Mouse (Mus musculus) limb, embryonic 15.5 days (tissue): Measurements from ENCODE around the gene Sh3gl1. TPM values are rescaled to one million over a fixed set of nuclear protein-coding genes. Genes with fewer than 3 reads are reported as not detected.

Experiments
- ATAC-seq: fragments of 200-750 bp; cut with Nextera tagmentation; 2 replicates; pipeline ENCODE4 v1.8.0; 2017; ENCODE audit warnings: low read depth, moderate TSS enrichment; ENCODE audit not compliant: insufficient number of reproducible peaks, low FRiP score, low TSS enrichment
- H3K27ac ChIP-seq: fragments of 300-500 bp; sonication (generic); 2 replicates; pipeline ENCODE4 v1.5.1; 2015; ENCODE audit warnings: moderate library complexity, mild to moderate bottlenecking, inconsistent platforms
- H3K27me3 ChIP-seq: fragments of 300-500 bp; sonication (generic); 2 replicates; pipeline ENCODE4 v1.6.1; 2015; ENCODE audit warnings: inconsistent platforms
- H3K36me3 ChIP-seq: fragments of 300-500 bp; sonication (generic); 2 replicates; pipeline ENCODE4 v1.6.1; 2015; ENCODE audit warnings: inconsistent platforms
- H3K4me1 ChIP-seq: fragments of 300-500 bp; sonication (generic); 2 replicates; pipeline ENCODE4 v1.6.1; 2015; ENCODE audit warnings: inconsistent platforms
- H3K4me2 ChIP-seq: fragments of 300-500 bp; sonication (generic); 2 replicates; pipeline ENCODE4 v1.6.1; 2015; ENCODE audit warnings: mild to moderate bottlenecking, inconsistent platforms
- H3K4me3 ChIP-seq: fragments of 300-500 bp; sonication (generic); 2 replicates; pipeline ENCODE4 v1.5.1; 2015; ENCODE audit warnings: mild to moderate bottlenecking, inconsistent platforms
- H3K9ac ChIP-seq: fragments of 300-500 bp; sonication (generic); 2 replicates; pipeline ENCODE4 v1.6.1; 2015; ENCODE audit warnings: inconsistent platforms
- H3K9me3 ChIP-seq: fragments of 300-500 bp; sonication (generic); 2 replicates; pipeline ENCODE4 v1.6.1; 2016; ENCODE audit warnings: inconsistent platforms
- WGBS: fragments of 180-500 bp; shearing (Covaris S2); methylation state at CpG from one replicate; pipeline ENCODE4 v1.1.7; 2015; 5-methylcytosine and 5-hydroxymethylcytosine counted together
- polyA plus RNA-seq: library from polyadenylated mRNA; unstranded; fragments of >200 nt; fragmentation: Nextera tagmentation; extraction: Ambion mirVana; gene quantifications from 2 replicates; pipeline ENCODE4 v1.2.1, GENCODE M21; 2015

The Sh3gl1 gene
- polyA plus RNA-seq, 1 experiment from 2014 or later = 210 TPM

- ATAC-seq = no peak
- Histone ChIP-seq H3K9ac (no peak overlapping the region), H3K27me3 (no peaks in the 10 kb centered on the region)
Observed at GRCm38 (mm10) chr17:56016793-56017785, 19.3 kb downstream of the Sh3gl1 start.

GRCm38 (mm10) chr17:56016382-56016781, 20.1 kb downstream of the Sh3gl1 start:
- no peaks in the 10 kb centered on the region for H3K9me3 ChIP-seq
- H3K4me2 ChIP-seq = no peak overlapping the region
- no peak overlapping the region for H3K4me3 ChIP-seq
- ATAC-seq = no peak
- H3K36me3 ChIP-seq = peaks cover 76% of the 10 kb centered on the region
- WGBS = 86% methylated on average over 8 of the region's 8 CpGs
- no peaks in the 10 kb centered on the region for H3K27me3 ChIP-seq
- no peak overlapping the region for H3K27ac ChIP-seq
- H3K9ac ChIP-seq = no peak overlapping the region
- no peaks in the 10 kb centered on the region for H3K4me1 ChIP-seq

More at GRCm38 (mm10) chr17:56016793-56017785, 19.3 kb downstream of the Sh3gl1 start:
- H3K4me1 ChIP-seq = peaks cover 2% of the 10 kb centered on the region; the same call in 1 of the 2 replicates
- H3K36me3 ChIP-seq = peaks cover 69% of the 10 kb centered on the region
- no peaks in the 10 kb centered on the region for H3K9me3 ChIP-seq
- H3K4me3 ChIP-seq = no peak overlapping the region
- WGBS = 74% methylated on average over 15 of the region's 15 CpGs
- H3K4me2 ChIP-seq = no peak overlapping the region
- H3K27ac ChIP-seq = peak overlapping the region; percentile 7; the same call in 1 of the 2 replicates

DNA sequence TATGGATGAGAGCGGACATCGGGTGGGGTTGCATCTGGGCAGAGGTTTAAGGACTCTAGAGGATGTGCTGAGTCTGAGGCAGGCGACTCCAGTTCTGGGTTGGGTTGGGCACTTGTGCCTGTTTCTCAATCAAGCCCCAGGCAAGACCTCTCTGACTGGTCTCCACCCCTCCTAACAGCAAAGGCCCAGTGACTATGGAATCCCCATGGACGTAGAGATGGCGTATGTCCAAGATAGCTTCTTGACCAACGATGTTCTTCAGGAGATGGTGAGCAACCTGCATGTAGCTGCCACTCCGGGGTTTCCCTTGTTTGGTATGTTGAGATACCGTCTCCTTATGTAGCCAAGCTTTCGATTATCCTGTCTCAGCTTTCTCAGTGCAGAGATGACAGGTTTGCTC, 21.1 kb downstream of the Sh3gl1 start:
- ATAC-seq = no peak
- Histone ChIP-seq H3K4me1 (peaks cover 7% of the 10 kb centered on the region), H3K27ac (no peak overlapping the region), H3K27me3 (no peaks in the 10 kb centered on the region), H3K9me3 (no peaks in the 10 kb centered on the region), H3K9ac (no peak overlapping the region), H3K4me2 (no peak overlapping the region), H3K36me3 (peaks cover 77% of the 10 kb centered on the region), H3K4me3 (no peak overlapping the region)
- WGBS = 91% methylated on average over 9 of the region's 9 CpGs

GRCm38 (mm10) chr17:56011441-56011840, 25.0 kb downstream of the Sh3gl1 start:
- Histone ChIP-seq H3K4me3 (no peak overlapping the region), H3K9ac (no peak overlapping the region), H3K27me3 (no peaks in the 10 kb centered on the region), H3K27ac (no peak overlapping the region), H3K4me2 (no peak overlapping the region), H3K9me3 (no peaks in the 10 kb centered on the region), H3K36me3 (peaks cover 42% of the 10 kb centered on the region), H3K4me1 (peaks cover 22% of the 10 kb centered on the region)
- WGBS = 88% methylated on average over 7 of the region's 7 CpGs
- no peak for ATAC-seq

DNA sequence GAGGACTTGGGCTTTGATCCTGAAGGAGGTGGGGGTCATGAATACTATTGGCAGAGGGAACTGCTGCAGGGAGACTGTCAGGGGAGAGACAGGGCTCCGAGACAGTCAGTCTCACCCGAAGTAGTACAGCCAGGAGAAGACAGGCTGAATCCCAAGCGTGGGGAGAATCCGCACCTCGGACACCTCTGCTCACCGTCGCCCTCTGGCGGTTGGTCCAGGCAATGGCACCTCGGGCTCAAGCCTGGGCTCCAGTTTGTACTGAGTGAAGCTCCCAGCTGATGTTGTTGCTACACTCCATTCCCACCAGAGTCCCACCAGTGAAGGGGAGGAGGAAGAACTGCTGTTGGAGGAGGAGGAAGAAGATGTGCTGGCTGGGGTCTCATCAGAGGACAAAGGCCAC, 25.8 kb downstream of the Sh3gl1 start:
- Histone ChIP-seq H3K9ac (0 out of 2 replicates have a peak overlapping the region, but pooled peaks have one; percentile 82), H3K27ac (no peak overlapping the region), H3K4me3 (peak overlapping the region; percentile 91), H3K4me2 (peak overlapping the region; percentile 98), H3K36me3 (peaks cover 34% of the 10 kb centered on the region), H3K4me1 (peaks cover 22% of the 10 kb centered on the region), H3K27me3 (no peaks in the 10 kb centered on the region), H3K9me3 (no peaks in the 10 kb centered on the region)
- 8% methylated on average over 9 of the region's 9 CpGs for WGBS
- no peak for ATAC-seq

GRCm38 (mm10) chr17:56010255-56010654, 26.2 kb downstream of the Sh3gl1 start:
- Histone ChIP-seq H3K9ac (peak overlapping the region; percentile 82; the same call in 1 of the 2 replicates), H3K36me3 (peaks cover 30% of the 10 kb centered on the region), H3K27me3 (no peaks in the 10 kb centered on the region), H3K4me2 (peak overlapping the region; percentile 98), H3K4me1 (peaks cover 25% of the 10 kb centered on the region), H3K27ac (peak overlapping the region; percentile 92; the same call in 1 of the 2 replicates), H3K9me3 (no peaks in the 10 kb centered on the region), H3K4me3 (peak overlapping the region; percentile 91)
- 63% methylated on average over 14 of the region's 14 CpGs for WGBS
- ATAC-seq = no peak

DNA sequence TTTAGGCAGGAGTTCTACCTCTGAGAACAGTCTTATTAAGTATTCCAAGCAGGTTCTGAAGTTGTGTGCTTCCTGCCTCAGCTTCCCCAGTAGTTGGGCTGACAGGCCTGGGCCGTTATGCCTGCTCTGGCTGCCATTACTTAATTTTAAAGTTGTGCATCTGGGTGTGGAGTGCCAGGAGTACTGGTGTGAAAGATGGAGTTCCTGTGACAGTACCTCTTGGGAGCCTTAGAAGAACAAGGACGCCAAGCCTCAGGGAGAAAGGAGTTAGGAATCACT, 26.5 kb downstream of the Sh3gl1 start:
- peak overlapping the region; percentile 98 for H3K4me2 ChIP-seq
- H3K9me3 ChIP-seq = no peaks in the 10 kb centered on the region
- peak overlapping the region; percentile 82; the same call in 1 of the 2 replicates for H3K9ac ChIP-seq
- peaks cover 26% of the 10 kb centered on the region for H3K4me1 ChIP-seq
- H3K36me3 ChIP-seq = peaks cover 26% of the 10 kb centered on the region
- no peak for ATAC-seq
- WGBS = 31% methylated on average over 2 of the region's 2 CpGs
- no peaks in the 10 kb centered on the region for H3K27me3 ChIP-seq
- peak overlapping the region; percentile 92; the same call in 1 of the 2 replicates for H3K27ac ChIP-seq
- peak overlapping the region; percentile 91 for H3K4me3 ChIP-seq

DNA sequence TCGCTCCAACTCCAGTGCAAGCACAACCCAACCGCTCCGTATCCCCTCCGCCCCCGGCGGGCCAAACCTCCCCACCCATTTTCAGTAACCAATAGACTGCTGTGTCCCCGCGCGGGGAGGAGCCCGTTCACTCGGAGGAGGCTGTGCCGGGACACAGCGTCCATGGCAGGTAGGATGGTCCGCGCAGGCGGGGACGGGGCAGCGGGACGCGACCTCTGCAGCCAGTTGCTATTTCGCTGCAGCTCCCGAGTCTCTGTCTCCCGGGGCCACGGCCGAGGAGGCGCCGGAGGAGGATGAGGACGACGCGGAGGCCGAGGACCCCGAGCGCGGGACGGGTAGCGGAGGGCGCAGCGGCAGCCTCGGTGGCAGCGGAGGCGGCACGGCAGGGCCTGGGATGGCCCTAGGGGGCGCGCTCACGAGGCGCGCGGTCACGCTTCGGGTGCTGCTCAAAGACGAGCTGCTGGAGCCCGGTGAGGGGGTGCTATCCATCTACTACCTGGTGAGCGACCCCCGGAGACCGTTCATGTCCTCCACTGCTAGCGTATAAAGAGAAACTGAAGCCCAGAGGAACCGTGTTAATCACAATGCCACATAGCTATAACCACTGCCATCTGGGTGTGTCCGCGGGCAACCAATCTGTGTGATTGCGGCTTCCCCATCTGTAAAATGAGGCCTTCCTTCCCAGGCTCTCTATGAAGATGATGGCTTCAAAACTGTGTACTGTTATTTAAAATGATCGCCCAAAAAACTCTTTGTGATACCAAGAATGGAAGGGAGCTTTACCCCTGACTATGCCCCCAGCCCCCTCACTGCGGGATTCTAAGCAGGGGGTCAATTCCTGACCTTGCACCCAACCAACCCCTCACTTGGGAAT, 27.1 kb downstream of the Sh3gl1 start:
- H3K9ac ChIP-seq = peak overlapping the region; percentile 82
- no peaks in the 10 kb centered on the region for H3K27me3 ChIP-seq
- peak; percentile 89 for ATAC-seq
- 1% methylated on average over 62 of the region's 62 CpGs for WGBS
- peaks cover 26% of the 10 kb centered on the region for H3K4me1 ChIP-seq
- peak overlapping the region; percentile 92 for H3K27ac ChIP-seq
- H3K4me2 ChIP-seq = peak overlapping the region; percentile 98
- H3K9me3 ChIP-seq = no peaks in the 10 kb centered on the region
- peaks cover 23% of the 10 kb centered on the region for H3K36me3 ChIP-seq
- H3K4me3 ChIP-seq = peak overlapping the region; percentile 91

DNA sequence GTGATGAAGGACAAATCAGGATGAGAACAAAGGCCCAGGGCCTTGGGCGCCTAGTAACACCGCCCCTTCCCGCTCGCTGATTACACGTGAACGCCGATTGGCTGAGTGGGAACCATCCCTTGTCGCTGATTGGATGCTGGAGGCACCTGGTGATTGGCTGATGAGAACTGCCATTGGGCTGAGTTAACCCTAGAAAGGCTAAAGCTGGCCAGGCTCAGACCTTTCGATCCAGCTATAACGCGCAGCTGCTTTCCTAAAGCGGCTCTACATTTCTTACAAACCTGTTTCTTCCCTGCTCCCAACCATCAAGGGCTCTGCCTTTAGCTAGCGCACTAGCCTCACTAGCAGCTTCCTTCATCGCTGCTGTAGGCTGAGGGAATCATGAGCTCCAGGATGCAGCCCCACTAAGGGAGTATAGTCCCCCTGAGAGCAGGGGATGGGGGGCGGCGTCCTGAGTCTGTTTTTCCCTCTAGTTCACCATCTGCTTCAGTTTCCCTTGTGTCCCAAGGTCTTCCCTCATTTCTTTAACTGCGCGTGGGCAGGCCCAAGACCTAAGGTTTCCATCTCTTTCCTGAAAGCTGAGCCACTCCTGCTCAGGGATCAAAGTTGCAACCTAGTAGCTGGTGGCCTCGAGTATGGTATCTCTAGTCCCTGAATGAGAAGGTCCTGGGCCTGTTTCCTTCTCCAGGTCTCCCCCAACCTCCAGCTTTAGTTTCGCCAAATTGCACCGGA, 27.9 kb downstream of the Sh3gl1 start:
- Histone ChIP-seq H3K9ac (peak overlapping the region; percentile 51; the same call in 1 of the 2 replicates), H3K9me3 (no peaks in the 10 kb centered on the region), H3K4me1 (peaks cover 26% of the 10 kb centered on the region), H3K4me3 (peak overlapping the region; percentile 91), H3K27me3 (no peaks in the 10 kb centered on the region), H3K27ac (peak overlapping the region; percentile 92), H3K4me2 (peak overlapping the region; percentile 98), H3K36me3 (peaks cover 19% of the 10 kb centered on the region)
- WGBS = under 1% methylated on average over 21 of the region's 21 CpGs
- peak; percentile 90 for ATAC-seq

GRCm38 (mm10) chr17:56007444-56008355, 28.7 kb downstream of the Sh3gl1 start:
- 26% methylated on average over 13 of the region's 14 CpGs for WGBS
- ATAC-seq = peak; percentile 3; the same call in 1 of the 2 replicates
- H3K9ac ChIP-seq = no peak overlapping the region

More at GRCm38 (mm10) chr17:56007444-56008355, 28.7 kb downstream of the Sh3gl1 start:
- peaks cover 13% of the 10 kb centered on the region for H3K36me3 ChIP-seq
- no peaks in the 10 kb centered on the region for H3K9me3 ChIP-seq
- H3K4me2 ChIP-seq = peak overlapping the region; percentile 98
- H3K4me3 ChIP-seq = peak overlapping the region; percentile 91
- H3K27ac ChIP-seq = peak overlapping the region; percentile 92
- no peaks in the 10 kb centered on the region for H3K27me3 ChIP-seq
- peaks cover 26% of the 10 kb centered on the region for H3K4me1 ChIP-seq
